Mouse (Mus musculus): ENCODE results near the gene 4930442H23Rik. TPM values are rescaled to one million over a fixed set of nuclear protein-coding genes. Genes with fewer than 3 reads are reported as not detected.
"Not testable (repeated sequence)": the region's sequence is repeated elsewhere in the genome, so short reads cannot be mapped to it uniquely, and the experiment has no call there.

4930442H23Rik gene
- total and polyA plus RNA-seq, 2 experiments from 2014 or later, result 0.26 TPM; not detected in 1

DNA sequence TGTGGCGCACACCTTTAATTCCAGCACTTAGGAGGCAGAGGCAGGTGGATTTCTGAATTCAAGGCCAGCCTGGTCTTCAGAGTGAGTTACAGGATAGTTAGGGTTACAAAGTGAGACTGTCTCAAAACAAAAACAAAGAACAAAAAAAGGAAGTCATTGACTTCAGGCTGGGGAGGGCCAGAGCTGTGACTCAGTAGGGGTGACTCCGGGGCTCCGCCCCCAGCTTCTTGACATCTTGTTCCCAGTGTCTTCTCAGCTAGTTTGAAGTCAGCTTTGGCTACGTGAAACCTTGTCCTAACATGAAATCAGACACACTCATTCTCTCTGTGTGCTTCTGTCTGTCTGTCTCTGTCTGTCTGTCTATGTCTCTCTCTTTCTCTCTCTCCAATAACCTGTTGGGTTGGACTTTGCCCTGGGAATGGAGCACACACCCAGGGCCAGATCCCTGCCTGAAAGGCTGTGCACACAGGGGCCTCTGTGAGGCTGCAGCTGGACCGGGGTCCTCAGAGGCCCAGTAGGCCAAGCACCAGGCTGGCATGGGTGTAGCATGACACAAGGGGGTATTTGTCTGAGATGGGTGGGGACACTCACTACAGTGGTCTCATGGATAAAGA is 37.9 kb upstream of the 4930442H23Rik start:
- H3K27ac ChIP-seq, result no peak overlapping the region
- no peaks in the 10 kb centered on the region for H3K4me1 ChIP-seq (ENCODE audit: insufficient read depth, low read length)
- no peak; the same call in 1 of the 2 replicates for ATAC-seq
- no peak for DNase-seq (ENCODE audit: low spot score)
- no peak for TF ChIP-seq CTCF (IDR thresholded peaks at IDR 0.05; ENCODE audit: low read depth)
- H3K36me3 ChIP-seq (ENCODE audit: insufficient read depth, low read length), result peaks cover 21% of the 10 kb centered on the region
- no peak overlapping the region for H3K4me2 ChIP-seq (ENCODE audit: low read depth, low read length)
- H3K9ac ChIP-seq (replicated peaks; ENCODE audit: low read length), result no peak overlapping the region
- no peak overlapping the region for H3K4me3 ChIP-seq (ENCODE audit: low read length)
- no peaks in the 10 kb centered on the region for H3K9me3 ChIP-seq (ENCODE audit: low read length)
- 89% methylated on average over 5 of the region's 5 CpGs for WGBS
- H3K27me3 ChIP-seq (ENCODE audit: insufficient read depth, low read length), result no peaks in the 10 kb centered on the region

DNA sequence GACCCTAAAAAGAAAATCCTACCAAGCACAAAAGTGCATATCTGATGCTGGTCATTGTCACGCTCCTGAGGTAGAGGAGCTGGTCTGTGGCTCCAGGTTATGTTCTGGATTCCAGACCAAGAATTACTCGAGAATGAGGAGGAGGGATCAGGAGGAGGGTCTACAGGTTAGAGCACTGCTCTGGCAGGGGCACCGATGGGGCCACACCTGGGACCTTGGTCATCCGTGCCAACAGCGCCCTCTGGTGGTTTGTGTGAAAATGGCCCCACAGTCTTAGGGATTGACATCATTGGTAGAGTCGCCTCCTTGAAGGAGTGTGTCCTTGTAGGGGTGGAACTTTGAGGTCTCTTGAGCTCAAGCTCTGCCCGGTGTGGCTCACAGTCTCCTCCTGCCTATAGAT is 34.3 kb upstream of the 4930442H23Rik start:
- no peak overlapping the region for H3K4me2 ChIP-seq (ENCODE audit: low read depth, low read length)
- H3K9me3 ChIP-seq (ENCODE audit: low read length), result no peaks in the 10 kb centered on the region
- no peak overlapping the region for H3K27ac ChIP-seq
- ATAC-seq, result peak; percentile 41
- peak; percentile 67 for DNase-seq (ENCODE audit: low spot score)
- no peak overlapping the region for H3K4me3 ChIP-seq (ENCODE audit: low read length)
- peaks cover 33% of the 10 kb centered on the region; the same call in 1 of the 2 replicates for H3K36me3 ChIP-seq (ENCODE audit: insufficient read depth, low read length)
- no peaks in the 10 kb centered on the region for H3K4me1 ChIP-seq (ENCODE audit: insufficient read depth, low read length)
- H3K9ac ChIP-seq (replicated peaks; ENCODE audit: low read length), result no peak overlapping the region
- WGBS, result 38% methylated on average over 7 of the region's 7 CpGs
- no peaks in the 10 kb centered on the region for H3K27me3 ChIP-seq (ENCODE audit: insufficient read depth, low read length)
- TF ChIP-seq CTCF (IDR thresholded peaks at IDR 0.05; ENCODE audit: low read depth), result peak; percentile 85

DNA sequence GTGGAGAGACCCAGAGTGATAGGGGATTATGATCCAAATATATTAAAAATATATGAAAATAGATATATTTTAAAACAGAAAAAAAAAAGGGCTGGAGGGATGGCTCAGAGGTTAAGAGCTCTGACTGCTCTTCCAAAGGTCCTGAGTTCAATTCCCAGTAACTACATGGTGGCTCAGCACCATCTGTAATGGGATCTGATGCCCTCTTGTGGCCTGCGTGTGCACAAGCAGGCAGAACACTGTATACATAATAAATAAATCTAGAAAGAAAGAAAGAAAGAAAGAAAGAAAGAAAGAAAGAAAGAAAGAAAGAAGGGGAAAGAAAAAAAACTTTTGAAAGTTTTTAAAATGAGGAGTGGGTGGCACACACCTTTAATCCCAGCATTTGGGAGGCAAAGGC is 33.6 kb upstream of the 4930442H23Rik start:
- H3K36me3 ChIP-seq (ENCODE audit: insufficient read depth, low read length), result peaks cover 39% of the 10 kb centered on the region
- not testable (repeated sequence) for H3K4me2 ChIP-seq (ENCODE audit: low read depth, low read length); H3K27me3 ChIP-seq (ENCODE audit: insufficient read depth, low read length); H3K4me3 ChIP-seq (ENCODE audit: low read length); H3K9me3 ChIP-seq (ENCODE audit: low read length); ATAC-seq; H3K9ac ChIP-seq (replicated peaks; ENCODE audit: low read length); H3K27ac ChIP-seq; H3K4me1 ChIP-seq (ENCODE audit: insufficient read depth, low read length)
- peak; percentile 59 for DNase-seq (ENCODE audit: low spot score)
- WGBS, result 30% methylated on average over 1 of the region's 1 CpGs
- peak; percentile 62 for TF ChIP-seq CTCF (IDR thresholded peaks at IDR 0.05; ENCODE audit: low read depth)

DNA sequence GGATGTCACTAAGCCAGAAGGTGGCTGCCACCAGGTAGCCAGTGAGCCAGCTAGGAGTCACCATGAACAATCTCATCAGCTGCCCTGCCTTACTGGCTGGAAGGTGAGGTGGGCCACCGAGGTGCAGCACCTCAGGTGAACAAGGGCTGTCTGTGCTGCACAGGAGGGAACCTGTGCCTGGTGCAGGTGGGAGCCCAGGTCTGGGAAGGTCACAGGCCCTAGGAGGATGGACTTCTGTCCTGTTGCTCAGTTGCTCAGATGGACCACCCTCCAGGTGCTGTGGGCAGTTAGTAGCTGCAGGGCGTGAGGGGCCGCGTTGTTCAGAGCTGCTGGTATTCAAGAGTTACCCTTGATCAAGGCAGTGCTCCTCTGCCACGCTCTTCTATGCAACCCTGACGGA is 33.2 kb upstream of the 4930442H23Rik start:
- Histone ChIP-seq H3K27ac (no peak overlapping the region), H3K4me3 (ENCODE audit: low read length) (no peak overlapping the region), H3K36me3 (ENCODE audit: insufficient read depth, low read length) (peaks cover 44% of the 10 kb centered on the region), H3K9me3 (ENCODE audit: low read length) (no peaks in the 10 kb centered on the region), H3K27me3 (ENCODE audit: insufficient read depth, low read length) (no peaks in the 10 kb centered on the region), H3K4me1 (ENCODE audit: insufficient read depth, low read length) (no peaks in the 10 kb centered on the region), H3K9ac (replicated peaks; ENCODE audit: low read length) (no peak overlapping the region), H3K4me2 (ENCODE audit: low read depth, low read length) (no peak overlapping the region)
- WGBS, result 88% methylated on average over 6 of the region's 6 CpGs
- ATAC-seq, result no peak
- TF ChIP-seq CTCF (IDR thresholded peaks at IDR 0.05; ENCODE audit: low read depth), result no peak
- no peak for DNase-seq (ENCODE audit: low spot score)

DNA sequence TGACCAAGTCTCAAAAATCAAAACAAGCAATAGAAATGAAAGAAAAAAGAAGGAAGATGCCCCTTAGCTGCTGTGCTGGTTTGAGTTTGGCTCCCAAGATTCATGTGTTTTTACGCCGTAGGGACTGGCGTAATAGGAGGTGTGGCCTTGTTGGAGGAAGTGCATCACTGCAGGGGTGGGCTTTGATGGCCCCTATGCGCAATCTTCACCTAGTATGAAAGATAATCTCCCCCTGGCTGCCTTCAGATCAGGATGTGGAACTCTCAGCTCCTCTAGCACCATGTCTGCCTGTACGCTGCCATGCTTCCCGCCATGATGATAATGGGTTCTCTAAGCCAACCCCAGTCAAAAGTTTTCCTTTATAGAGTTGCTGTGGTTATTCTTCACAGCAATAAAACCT is 32.6 kb upstream of the 4930442H23Rik start:
- DNase-seq (ENCODE audit: low spot score), result no peak
- TF ChIP-seq CTCF (IDR thresholded peaks at IDR 0.05; ENCODE audit: low read depth), result no peak
- Histone ChIP-seq H3K4me1 (ENCODE audit: insufficient read depth, low read length) (no peaks in the 10 kb centered on the region), H3K4me2 (ENCODE audit: low read depth, low read length) (no peak overlapping the region), H3K9ac (replicated peaks; ENCODE audit: low read length) (no peak overlapping the region), H3K27me3 (ENCODE audit: insufficient read depth, low read length) (no peaks in the 10 kb centered on the region), H3K27ac (no peak overlapping the region), H3K4me3 (ENCODE audit: low read length) (no peak overlapping the region), H3K9me3 (ENCODE audit: low read length) (no peaks in the 10 kb centered on the region), H3K36me3 (ENCODE audit: insufficient read depth, low read length) (peaks cover 42% of the 10 kb centered on the region)
- no peak for ATAC-seq
- 91% methylated on average over 6 of the region's 6 CpGs for WGBS

DNA sequence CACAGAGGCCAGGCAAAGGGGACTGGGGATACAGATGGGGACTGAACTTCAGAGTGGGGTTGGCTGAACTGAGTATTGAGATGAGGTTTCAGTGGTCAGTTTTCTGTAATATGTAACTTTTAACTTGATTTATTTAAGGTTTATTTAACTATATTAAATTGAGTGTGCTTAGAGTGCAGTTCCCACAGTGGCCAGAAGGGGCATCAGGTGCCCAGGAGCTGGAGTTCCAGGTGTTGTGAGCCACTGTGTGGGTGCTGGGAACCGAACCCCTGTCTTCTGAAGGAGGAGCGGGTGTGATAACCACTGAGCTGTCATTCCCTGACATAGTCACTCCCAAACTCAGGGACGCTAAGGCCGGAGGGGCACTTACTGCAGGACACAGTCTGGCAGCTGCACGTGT is 26.5 kb upstream of the 4930442H23Rik start:
- no peak overlapping the region for H3K9ac ChIP-seq (replicated peaks; ENCODE audit: low read length)
- TF ChIP-seq CTCF (IDR thresholded peaks at IDR 0.05; ENCODE audit: low read depth), result peak; percentile 59
- WGBS, result 95% methylated on average over 5 of the region's 5 CpGs
- no peak for DNase-seq (ENCODE audit: low spot score)
- H3K4me3 ChIP-seq (ENCODE audit: low read length), result no peak overlapping the region
- H3K4me1 ChIP-seq (ENCODE audit: insufficient read depth, low read length), result no peaks in the 10 kb centered on the region
- ATAC-seq, result no peak
- no peaks in the 10 kb centered on the region for H3K9me3 ChIP-seq (ENCODE audit: low read length)
- no peak overlapping the region for H3K4me2 ChIP-seq (ENCODE audit: low read depth, low read length)
- peaks cover 48% of the 10 kb centered on the region for H3K36me3 ChIP-seq (ENCODE audit: insufficient read depth, low read length)
- no peaks in the 10 kb centered on the region for H3K27me3 ChIP-seq (ENCODE audit: insufficient read depth, low read length)
- no peak overlapping the region for H3K27ac ChIP-seq

DNA sequence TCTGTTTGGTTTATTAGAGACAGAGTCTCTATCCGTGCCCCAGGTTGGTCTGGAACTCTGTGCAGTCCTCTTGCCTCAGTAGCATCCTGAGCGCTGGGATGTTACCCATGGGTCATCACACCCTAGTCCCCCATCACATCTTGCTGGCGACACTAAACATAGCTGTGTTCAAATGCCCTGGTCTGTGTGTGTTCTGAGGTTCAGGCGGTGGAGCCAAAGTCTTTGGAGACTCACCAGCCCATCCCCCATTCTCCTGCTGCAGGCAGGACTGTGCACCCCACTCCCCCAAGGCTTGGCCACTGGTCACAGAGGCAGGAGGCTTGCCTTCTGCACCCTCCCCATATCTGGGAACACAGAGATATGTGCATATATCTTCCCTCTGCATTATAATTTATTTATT is 20.5 kb upstream of the 4930442H23Rik start:
- no peaks in the 10 kb centered on the region for H3K4me1 ChIP-seq (ENCODE audit: insufficient read depth, low read length)
- H3K9me3 ChIP-seq (ENCODE audit: low read length), result no peaks in the 10 kb centered on the region
- H3K4me3 ChIP-seq (ENCODE audit: low read length), result no peak overlapping the region
- ATAC-seq (no peak), DNase-seq (ENCODE audit: low spot score) (no peak)
- H3K27ac ChIP-seq, result peak overlapping the region; percentile 43; the same call in 1 of the 2 replicates
- H3K9ac ChIP-seq (replicated peaks; ENCODE audit: low read length), result no peak overlapping the region
- H3K4me2 ChIP-seq (ENCODE audit: low read depth, low read length), result no peak overlapping the region
- H3K36me3 ChIP-seq (ENCODE audit: insufficient read depth, low read length), result peaks cover 3% of the 10 kb centered on the region; the same call in 1 of the 2 replicates
- H3K27me3 ChIP-seq (ENCODE audit: insufficient read depth, low read length), result no peaks in the 10 kb centered on the region
- 67% methylated on average over 4 of the region's 4 CpGs for WGBS
- TF ChIP-seq CTCF (IDR thresholded peaks at IDR 0.05; ENCODE audit: low read depth), result no peak
